Mouse (Mus musculus): ENCODE results near the gene Rundc3a. TPM values are rescaled to one million over a fixed set of nuclear protein-coding genes. Genes with fewer than 3 reads are reported as not detected.

Gene Rundc3a
- polyA plus RNA-seq, 1 experiment from 2014 or later, result 115 TPM

DNA sequence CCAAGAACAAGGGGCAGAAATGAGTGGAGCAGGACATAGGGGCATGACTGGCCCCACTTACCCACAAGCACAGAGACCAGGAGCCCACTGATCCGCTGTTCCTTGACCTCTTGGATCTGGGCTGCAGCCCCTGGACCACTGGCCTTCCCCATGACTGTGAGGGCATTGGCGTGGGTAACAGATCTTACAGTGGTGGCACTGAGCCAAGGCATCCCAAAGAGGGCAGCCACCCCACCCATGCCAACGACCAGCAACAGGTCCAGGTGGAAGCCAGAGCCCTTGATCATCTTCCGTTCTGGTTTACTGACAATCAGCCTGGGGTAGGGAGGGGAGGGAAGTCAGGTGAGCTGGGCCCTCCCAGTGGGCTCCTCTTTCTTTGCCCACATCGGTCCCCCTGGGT, 40.8 kb upstream of the Rundc3a start:
- DNase-seq (ENCODE audit: low spot score) (no peak), ATAC-seq (no peak)
- no peaks in the 10 kb centered on the region for H3K9me3 ChIP-seq (replicated peaks; ENCODE audit: control insufficient read depth, low read length)
- H3K27ac ChIP-seq (ENCODE audit: low read depth, low read length), result no peak overlapping the region
- WGBS, result 43% methylated on average over 5 of the region's 5 CpGs
- H3K4me1 ChIP-seq (ENCODE audit: control insufficient read depth, insufficient read depth, low read length), result no peaks in the 10 kb centered on the region
- H3K9ac ChIP-seq (ENCODE audit: low read length), result no peak overlapping the region
- H3K4me3 ChIP-seq (ENCODE audit: low read depth, low read length), result no peak overlapping the region
- H3K27me3 ChIP-seq (replicated peaks; ENCODE audit: control insufficient read depth, insufficient read depth, low read length), result no peaks in the 10 kb centered on the region
- H3K36me3 ChIP-seq (ENCODE audit: control insufficient read depth, insufficient read depth, low read length), result no peaks in the 10 kb centered on the region
- H3K4me2 ChIP-seq (ENCODE audit: low read length), result no peak overlapping the region

DNA sequence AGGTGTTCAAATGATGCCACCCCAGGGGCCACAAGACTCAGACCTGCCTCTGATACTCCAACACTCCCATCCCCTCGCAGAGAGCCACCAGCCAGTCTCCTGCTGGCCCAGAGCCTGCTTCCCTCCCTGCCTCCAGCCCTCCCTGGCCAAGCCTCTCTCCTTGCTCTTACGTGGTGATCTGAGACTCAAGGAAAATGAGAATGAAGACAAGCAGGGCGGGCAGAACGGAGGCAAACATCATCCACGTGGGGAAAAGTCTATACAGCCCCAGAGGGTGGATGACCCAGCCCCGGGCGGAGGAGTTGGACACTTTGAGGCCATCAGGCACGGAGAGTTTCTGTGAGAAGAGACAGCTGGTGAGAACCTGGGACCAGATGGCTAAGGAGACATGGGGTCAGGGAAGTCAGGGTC, 40.2 kb upstream of the Rundc3a start:
- H3K4me2 ChIP-seq (ENCODE audit: low read length), result no peak overlapping the region
- no peak overlapping the region for H3K27ac ChIP-seq (ENCODE audit: low read depth, low read length)
- ATAC-seq (no peak), DNase-seq (ENCODE audit: low spot score) (no peak)
- no peaks in the 10 kb centered on the region for H3K27me3 ChIP-seq (replicated peaks; ENCODE audit: control insufficient read depth, insufficient read depth, low read length)
- 41% methylated on average over 8 of the region's 8 CpGs for WGBS
- no peaks in the 10 kb centered on the region for H3K9me3 ChIP-seq (replicated peaks; ENCODE audit: control insufficient read depth, low read length)
- no peaks in the 10 kb centered on the region for H3K36me3 ChIP-seq (ENCODE audit: control insufficient read depth, insufficient read depth, low read length)
- H3K4me3 ChIP-seq (ENCODE audit: low read depth, low read length), result no peak overlapping the region
- H3K4me1 ChIP-seq (ENCODE audit: control insufficient read depth, insufficient read depth, low read length), result no peaks in the 10 kb centered on the region
- H3K9ac ChIP-seq (ENCODE audit: low read length), result no peak overlapping the region

DNA sequence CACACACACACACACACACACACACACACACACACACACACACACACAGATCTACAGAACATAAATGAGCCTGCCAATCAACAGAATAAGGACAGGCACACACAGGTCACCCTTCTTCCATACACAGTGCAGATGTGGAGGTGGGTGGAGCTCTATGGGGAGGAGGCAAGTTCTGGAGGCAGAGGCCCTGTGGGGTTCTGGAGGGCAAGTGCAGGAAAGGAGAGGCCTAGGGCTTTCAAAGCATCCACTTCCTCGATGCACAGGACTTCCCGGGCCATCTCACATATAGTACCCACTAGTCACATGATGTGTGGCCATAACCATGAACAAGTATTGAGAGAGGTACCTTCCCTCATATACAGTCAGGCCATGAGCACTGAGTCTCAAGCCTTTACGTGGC, 37.7 kb upstream of the Rundc3a start:
- WGBS, result 80% methylated on average over 3 of the region's 3 CpGs
- Histone ChIP-seq H3K9ac (ENCODE audit: low read length) (no peak overlapping the region), H3K27me3 (replicated peaks; ENCODE audit: control insufficient read depth, insufficient read depth, low read length) (no peaks in the 10 kb centered on the region), H3K4me2 (ENCODE audit: low read length) (no peak overlapping the region), H3K4me3 (ENCODE audit: low read depth, low read length) (no peak overlapping the region), H3K9me3 (replicated peaks; ENCODE audit: control insufficient read depth, low read length) (no peaks in the 10 kb centered on the region), H3K4me1 (ENCODE audit: control insufficient read depth, insufficient read depth, low read length) (no peaks in the 10 kb centered on the region), H3K36me3 (ENCODE audit: control insufficient read depth, insufficient read depth, low read length) (no peaks in the 10 kb centered on the region), H3K27ac (ENCODE audit: low read depth, low read length) (no peak overlapping the region)
- ATAC-seq (no peak), DNase-seq (ENCODE audit: low spot score) (no peak)

DNA sequence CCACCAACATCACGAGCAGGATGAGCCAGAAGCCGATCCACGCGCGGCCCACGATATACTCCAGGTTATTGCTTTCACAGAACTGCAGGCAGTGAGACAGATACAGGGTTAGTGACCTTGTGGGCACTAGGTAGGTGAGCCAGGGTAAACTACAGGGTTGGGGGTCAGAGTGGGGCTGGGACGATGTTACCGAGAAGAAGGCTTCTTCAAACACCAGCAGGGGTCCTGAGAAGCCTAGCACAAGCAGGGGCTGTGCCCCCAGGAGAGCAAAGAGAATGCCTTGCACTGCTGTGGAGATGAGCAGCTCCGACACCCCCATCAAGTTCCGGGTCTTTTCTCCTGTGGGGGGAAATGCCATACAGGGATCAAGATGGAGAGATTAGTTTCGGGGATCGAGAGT, 37.0 kb upstream of the Rundc3a start:
- H3K9ac ChIP-seq (ENCODE audit: low read length), result no peak overlapping the region
- H3K4me2 ChIP-seq (ENCODE audit: low read length), result no peak overlapping the region
- no peak overlapping the region for H3K27ac ChIP-seq (ENCODE audit: low read depth, low read length)
- 91% methylated on average over 12 of the region's 12 CpGs for WGBS
- DNase-seq (ENCODE audit: low spot score), result no peak
- no peaks in the 10 kb centered on the region for H3K9me3 ChIP-seq (replicated peaks; ENCODE audit: control insufficient read depth, low read length)
- no peaks in the 10 kb centered on the region for H3K4me1 ChIP-seq (ENCODE audit: control insufficient read depth, insufficient read depth, low read length)
- no peaks in the 10 kb centered on the region for H3K36me3 ChIP-seq (ENCODE audit: control insufficient read depth, insufficient read depth, low read length)
- no peak overlapping the region for H3K4me3 ChIP-seq (ENCODE audit: low read depth, low read length)
- ATAC-seq, result no peak
- no peaks in the 10 kb centered on the region for H3K27me3 ChIP-seq (replicated peaks; ENCODE audit: control insufficient read depth, insufficient read depth, low read length)

DNA sequence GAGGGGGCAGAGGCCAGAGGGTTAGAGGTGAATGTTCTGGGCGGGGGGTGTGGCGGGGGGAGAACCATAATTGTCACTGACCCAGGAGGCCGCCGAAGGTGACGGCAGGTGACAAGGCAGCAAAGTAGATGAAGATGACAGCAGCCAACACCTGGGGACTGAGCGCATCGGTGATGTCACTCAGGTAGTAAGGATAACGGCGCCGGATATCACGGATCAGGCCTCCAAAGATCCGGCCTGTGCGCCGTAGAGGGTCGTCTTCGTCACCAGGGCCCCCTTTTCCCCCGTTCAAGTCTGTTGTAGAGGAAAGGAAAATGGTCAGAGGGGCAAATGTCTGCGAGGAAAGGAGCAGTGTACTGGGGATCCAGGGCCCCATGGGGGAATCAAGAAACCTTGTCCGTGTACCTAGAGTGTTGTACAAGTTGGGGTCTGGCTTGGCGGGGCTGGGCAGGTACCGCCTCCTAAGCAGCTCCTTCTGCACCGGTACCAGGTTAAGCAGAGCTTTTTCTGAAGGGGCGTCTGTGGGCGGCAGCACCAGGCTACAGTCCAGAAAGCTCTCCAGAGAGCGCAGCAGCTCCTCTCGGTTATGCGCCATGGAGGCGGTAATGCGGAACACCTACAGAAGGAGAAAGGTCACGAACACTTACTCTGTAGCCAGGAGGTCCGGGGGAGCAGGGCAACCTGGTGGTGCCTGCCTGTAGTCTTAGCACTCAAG, 36.4 kb upstream of the Rundc3a start:
- Histone ChIP-seq H3K4me1 (ENCODE audit: control insufficient read depth, insufficient read depth, low read length) (no peaks in the 10 kb centered on the region), H3K4me2 (ENCODE audit: low read length) (no peak overlapping the region)
- 81% methylated on average over 31 of the region's 31 CpGs for WGBS

DNA sequence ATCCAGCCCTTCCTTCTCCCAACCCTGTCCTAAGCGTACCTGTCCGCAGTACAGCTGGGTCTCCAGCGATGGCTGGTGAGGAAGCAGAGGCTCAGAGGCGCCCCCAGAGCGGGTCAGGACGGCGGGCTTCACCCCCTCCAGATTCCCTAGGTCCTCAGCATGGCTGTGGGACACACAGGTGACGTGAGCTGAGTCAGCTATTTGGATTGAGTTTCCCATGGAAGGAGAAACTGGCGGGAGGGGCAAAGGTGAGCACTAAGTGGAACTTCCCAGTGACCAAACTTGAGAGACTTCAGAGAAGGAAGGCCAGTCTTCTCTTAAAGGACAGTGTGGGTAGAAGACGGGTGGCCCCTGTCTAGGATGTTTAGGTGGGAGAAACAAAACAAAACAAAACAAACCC, 34.8 kb upstream of the Rundc3a start:
- no peak for DNase-seq (ENCODE audit: low spot score)

More for the DNA sequence above, 36.4 kb upstream of the Rundc3a start:
- H3K9me3 ChIP-seq (replicated peaks; ENCODE audit: control insufficient read depth, low read length), result no peaks in the 10 kb centered on the region
- H3K9ac ChIP-seq (ENCODE audit: low read length), result no peak overlapping the region
- ATAC-seq (no peak), DNase-seq (ENCODE audit: low spot score) (no peak)
- no peaks in the 10 kb centered on the region for H3K27me3 ChIP-seq (replicated peaks; ENCODE audit: control insufficient read depth, insufficient read depth, low read length)
- H3K27ac ChIP-seq (ENCODE audit: low read depth, low read length), result no peak overlapping the region
- no peak overlapping the region for H3K4me3 ChIP-seq (ENCODE audit: low read depth, low read length)
- no peaks in the 10 kb centered on the region for H3K36me3 ChIP-seq (ENCODE audit: control insufficient read depth, insufficient read depth, low read length)

DNA sequence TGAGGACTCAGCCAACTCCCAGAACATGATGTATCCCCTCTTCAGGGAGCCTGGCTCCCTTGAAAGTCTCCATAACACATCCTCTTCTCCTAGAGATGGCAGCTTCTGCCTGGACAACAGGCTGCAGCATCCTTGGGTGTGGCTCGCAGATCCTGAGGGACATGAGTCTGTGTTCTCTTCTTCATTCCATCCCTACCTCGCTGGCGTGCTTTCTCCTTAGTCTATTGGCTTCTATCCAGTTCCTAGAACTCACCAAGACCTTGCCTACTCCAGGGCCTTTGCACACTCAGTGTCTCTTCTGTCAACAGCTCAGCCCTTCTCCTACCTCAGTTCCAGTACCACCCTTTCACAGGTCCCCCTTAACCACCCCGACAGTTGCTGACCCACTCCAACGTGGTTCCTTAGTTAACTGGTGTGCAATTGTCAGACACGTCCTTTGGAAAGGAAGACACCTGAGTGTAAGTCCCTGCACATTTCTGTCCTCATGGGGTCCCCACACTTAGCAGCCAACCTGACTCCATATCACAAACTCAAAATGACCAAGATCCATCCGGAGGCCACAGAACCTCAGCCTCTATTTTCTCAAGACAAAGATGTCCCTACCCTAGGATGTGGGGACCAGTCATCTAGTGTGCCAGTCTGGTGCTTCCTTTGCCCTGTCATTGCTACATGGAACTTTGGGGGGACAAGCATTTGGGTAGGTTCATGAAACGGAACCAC, 31.3 kb upstream of the Rundc3a start:
- Histone ChIP-seq H3K4me2 (ENCODE audit: low read length) (no peak overlapping the region), H3K9me3 (replicated peaks; ENCODE audit: control insufficient read depth, low read length) (no peaks in the 10 kb centered on the region), H3K4me1 (ENCODE audit: control insufficient read depth, insufficient read depth, low read length) (no peaks in the 10 kb centered on the region), H3K9ac (ENCODE audit: low read length) (no peak overlapping the region), H3K27ac (ENCODE audit: low read depth, low read length) (no peak overlapping the region), H3K36me3 (ENCODE audit: control insufficient read depth, insufficient read depth, low read length) (no peaks in the 10 kb centered on the region), H3K4me3 (ENCODE audit: low read depth, low read length) (no peak overlapping the region), H3K27me3 (replicated peaks; ENCODE audit: control insufficient read depth, insufficient read depth, low read length) (no peaks in the 10 kb centered on the region)
- 91% methylated on average over 8 of the region's 8 CpGs for WGBS
- no peak for DNase-seq (ENCODE audit: low spot score)
- ATAC-seq, result no peak

More for the DNA sequence above, 34.8 kb upstream of the Rundc3a start:
- WGBS, result 77% methylated on average over 10 of the region's 10 CpGs
- no peaks in the 10 kb centered on the region for H3K9me3 ChIP-seq (replicated peaks; ENCODE audit: control insufficient read depth, low read length)
- H3K4me3 ChIP-seq (ENCODE audit: low read depth, low read length), result no peak overlapping the region
- no peak overlapping the region for H3K27ac ChIP-seq (ENCODE audit: low read depth, low read length)
- no peak overlapping the region for H3K9ac ChIP-seq (ENCODE audit: low read length)
- H3K4me1 ChIP-seq (ENCODE audit: control insufficient read depth, insufficient read depth, low read length), result no peaks in the 10 kb centered on the region
- H3K27me3 ChIP-seq (replicated peaks; ENCODE audit: control insufficient read depth, insufficient read depth, low read length), result no peaks in the 10 kb centered on the region
- no peak for ATAC-seq
- H3K36me3 ChIP-seq (ENCODE audit: control insufficient read depth, insufficient read depth, low read length), result no peaks in the 10 kb centered on the region
- H3K4me2 ChIP-seq (ENCODE audit: low read length), result no peak overlapping the region

DNA sequence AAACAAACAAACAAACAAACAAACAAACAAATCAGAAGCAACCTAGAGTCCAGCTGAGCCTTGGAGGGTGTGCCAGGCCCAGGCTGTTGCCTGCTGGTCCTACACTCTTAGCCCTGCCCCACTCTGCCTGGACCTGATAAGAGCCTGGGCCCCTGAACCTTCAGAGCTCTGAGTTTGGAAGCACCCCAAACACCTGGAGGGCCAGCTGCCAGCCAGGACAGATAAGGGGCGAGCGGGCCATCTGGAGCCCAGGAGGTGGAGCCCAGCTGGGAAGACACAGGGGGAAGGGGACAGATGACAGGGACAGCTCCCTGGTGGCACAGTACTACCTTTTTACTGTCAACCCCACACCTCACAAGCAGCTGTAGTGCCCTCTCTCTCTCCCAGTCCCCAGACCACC, 29.6 kb upstream of the Rundc3a start:
- H3K9ac ChIP-seq (ENCODE audit: low read length), result no peak overlapping the region
- H3K4me3 ChIP-seq (ENCODE audit: low read depth, low read length), result no peak overlapping the region
- ATAC-seq (no peak), DNase-seq (ENCODE audit: low spot score) (no peak)
- 78% methylated on average over 2 of the region's 2 CpGs for WGBS
- no peaks in the 10 kb centered on the region for H3K27me3 ChIP-seq (replicated peaks; ENCODE audit: control insufficient read depth, insufficient read depth, low read length)
- H3K36me3 ChIP-seq (ENCODE audit: control insufficient read depth, insufficient read depth, low read length), result no peaks in the 10 kb centered on the region
- no peaks in the 10 kb centered on the region for H3K4me1 ChIP-seq (ENCODE audit: control insufficient read depth, insufficient read depth, low read length)
- no peak overlapping the region for H3K4me2 ChIP-seq (ENCODE audit: low read length)
- H3K9me3 ChIP-seq (replicated peaks; ENCODE audit: control insufficient read depth, low read length), result no peaks in the 10 kb centered on the region
- no peak overlapping the region for H3K27ac ChIP-seq (ENCODE audit: low read depth, low read length)
